Mouse (Mus musculus): ENCODE data around the gene Lypd3. TPM values are rescaled to one million over a fixed set of nuclear protein-coding genes. Genes with fewer than 3 reads are reported as not detected.

The Lypd3 gene
- polyA plus RNA-seq, 1 experiment from 2014 or later, result 0.99 TPM

- no peak overlapping the region for H3K9ac ChIP-seq (ENCODE audit: low read length)
- no peaks in the 10 kb centered on the region for H3K9me3 ChIP-seq (ENCODE audit: control insufficient read depth, low read length)
- 67% methylated on average over 13 of the region's 13 CpGs for WGBS
- ATAC-seq (ENCODE audit: insufficient read depth, low FRiP score, low TSS enrichment), result no peak
- no peaks in the 10 kb centered on the region for H3K4me1 ChIP-seq (ENCODE audit: control insufficient read depth, insufficient read depth, low read length)
- no peaks in the 10 kb centered on the region for H3K36me3 ChIP-seq (ENCODE audit: control insufficient read depth, insufficient read depth, low read length)
- H3K27me3 ChIP-seq (ENCODE audit: control insufficient read depth, insufficient read depth, low read length), result peaks cover 52% of the 10 kb centered on the region
- H3K27ac ChIP-seq (ENCODE audit: low read depth, low read length), result no peak overlapping the region
- H3K4me3 ChIP-seq (ENCODE audit: low read depth, low read length), result no peak overlapping the region
- no peak overlapping the region for H3K4me2 ChIP-seq (ENCODE audit: low read depth)
- DNase-seq (ENCODE audit: low spot score), result no peak
These were observed 4.1 kb downstream of the Lypd3 start for GRCm38 (mm10) chr7:24640450-24640849.

- ATAC-seq (ENCODE audit: insufficient read depth, low FRiP score, low TSS enrichment), result no peak
- Histone ChIP-seq H3K9me3 (ENCODE audit: control insufficient read depth, low read length) (no peaks in the 10 kb centered on the region), H3K36me3 (ENCODE audit: control insufficient read depth, insufficient read depth, low read length) (no peaks in the 10 kb centered on the region)
These were observed 6.1 kb downstream of the Lypd3 start for GRCm38 (mm10) chr7:24642491-24642890.

GRCm38 (mm10) chr7:24644492-24644891, 8.1 kb downstream of the Lypd3 start:
- H3K4me1 ChIP-seq (ENCODE audit: control insufficient read depth, insufficient read depth, low read length), result no peaks in the 10 kb centered on the region
- no peak overlapping the region for H3K9ac ChIP-seq (ENCODE audit: low read length)

More at GRCm38 (mm10) chr7:24642491-24642890, 6.1 kb downstream of the Lypd3 start:
- 11% methylated on average over 9 of the region's 9 CpGs for WGBS
- Histone ChIP-seq H3K4me2 (ENCODE audit: low read depth) (no peak overlapping the region), H3K27ac (ENCODE audit: low read depth, low read length) (no peak overlapping the region), H3K4me1 (ENCODE audit: control insufficient read depth, insufficient read depth, low read length) (no peaks in the 10 kb centered on the region), H3K4me3 (ENCODE audit: low read depth, low read length) (no peak overlapping the region), H3K9ac (ENCODE audit: low read length) (no peak overlapping the region), H3K27me3 (ENCODE audit: control insufficient read depth, insufficient read depth, low read length) (peaks cover 32% of the 10 kb centered on the region)
- DNase-seq (ENCODE audit: low spot score), result peak; percentile 65

GRCm38 (mm10) chr7:24644996-24645395, 8.6 kb downstream of the Lypd3 start:
- Histone ChIP-seq H3K27ac (ENCODE audit: low read depth, low read length) (no peak overlapping the region), H3K4me3 (ENCODE audit: low read depth, low read length) (no peak overlapping the region), H3K9ac (ENCODE audit: low read length) (no peak overlapping the region), H3K27me3 (ENCODE audit: control insufficient read depth, insufficient read depth, low read length) (peaks cover 7% of the 10 kb centered on the region), H3K9me3 (ENCODE audit: control insufficient read depth, low read length) (no peaks in the 10 kb centered on the region), H3K4me2 (ENCODE audit: low read depth) (no peak overlapping the region), H3K4me1 (ENCODE audit: control insufficient read depth, insufficient read depth, low read length) (no peaks in the 10 kb centered on the region), H3K36me3 (ENCODE audit: control insufficient read depth, insufficient read depth, low read length) (no peaks in the 10 kb centered on the region)
- no peak for ATAC-seq (ENCODE audit: insufficient read depth, low FRiP score, low TSS enrichment)
- DNase-seq (ENCODE audit: low spot score), result no peak
- WGBS, result 76% methylated on average over 7 of the region's 7 CpGs

More at GRCm38 (mm10) chr7:24644492-24644891, 8.1 kb downstream of the Lypd3 start:
- Histone ChIP-seq H3K4me3 (ENCODE audit: low read depth, low read length) (no peak overlapping the region), H3K27me3 (ENCODE audit: control insufficient read depth, insufficient read depth, low read length) (peaks cover 13% of the 10 kb centered on the region), H3K4me2 (ENCODE audit: low read depth) (no peak overlapping the region), H3K27ac (ENCODE audit: low read depth, low read length) (no peak overlapping the region), H3K36me3 (ENCODE audit: control insufficient read depth, insufficient read depth, low read length) (no peaks in the 10 kb centered on the region), H3K9me3 (ENCODE audit: control insufficient read depth, low read length) (no peaks in the 10 kb centered on the region)
- ATAC-seq (ENCODE audit: insufficient read depth, low FRiP score, low TSS enrichment), result no peak
- WGBS, result 89% methylated on average over 6 of the region's 6 CpGs
- DNase-seq (ENCODE audit: low spot score), result no peak

- Histone ChIP-seq H3K9ac (ENCODE audit: low read length) (no peak overlapping the region), H3K27ac (ENCODE audit: low read depth, low read length) (no peak overlapping the region), H3K9me3 (ENCODE audit: control insufficient read depth, low read length) (no peaks in the 10 kb centered on the region), H3K4me2 (ENCODE audit: low read depth) (no peak overlapping the region), H3K4me3 (ENCODE audit: low read depth, low read length) (no peak overlapping the region), H3K27me3 (ENCODE audit: control insufficient read depth, insufficient read depth, low read length) (no peaks in the 10 kb centered on the region), H3K4me1 (ENCODE audit: control insufficient read depth, insufficient read depth, low read length) (no peaks in the 10 kb centered on the region), H3K36me3 (ENCODE audit: control insufficient read depth, insufficient read depth, low read length) (no peaks in the 10 kb centered on the region)
- no peak for DNase-seq (ENCODE audit: low spot score)
- 77% methylated on average over 7 of the region's 7 CpGs for WGBS
- no peak for ATAC-seq (ENCODE audit: insufficient read depth, low FRiP score, low TSS enrichment)
These were observed 10.1 kb downstream of the Lypd3 start for GRCm38 (mm10) chr7:24646486-24646885.

GRCm38 (mm10) chr7:24653681-24654080, 17.3 kb downstream of the Lypd3 start:
- H3K4me2 ChIP-seq (ENCODE audit: low read depth), result no peak overlapping the region
- peak; percentile 64 for DNase-seq (ENCODE audit: low spot score)
- no peaks in the 10 kb centered on the region for H3K9me3 ChIP-seq (ENCODE audit: control insufficient read depth, low read length)
- 27% methylated on average over 7 of the region's 7 CpGs for WGBS
- ATAC-seq (ENCODE audit: insufficient read depth, low FRiP score, low TSS enrichment), result no peak
- no peaks in the 10 kb centered on the region for H3K36me3 ChIP-seq (ENCODE audit: control insufficient read depth, insufficient read depth, low read length)
- no peaks in the 10 kb centered on the region for H3K27me3 ChIP-seq (ENCODE audit: control insufficient read depth, insufficient read depth, low read length)
- no peak overlapping the region for H3K27ac ChIP-seq (ENCODE audit: low read depth, low read length)
- no peak overlapping the region for H3K9ac ChIP-seq (ENCODE audit: low read length)
- H3K4me3 ChIP-seq (ENCODE audit: low read depth, low read length), result no peak overlapping the region
- H3K4me1 ChIP-seq (ENCODE audit: control insufficient read depth, insufficient read depth, low read length), result no peaks in the 10 kb centered on the region

GRCm38 (mm10) chr7:24659737-24660357, 23.5 kb downstream of the Lypd3 start:
- Histone ChIP-seq H3K27me3 (ENCODE audit: control insufficient read depth, insufficient read depth, low read length) (no peaks in the 10 kb centered on the region), H3K36me3 (ENCODE audit: control insufficient read depth, insufficient read depth, low read length) (no peaks in the 10 kb centered on the region), H3K9me3 (ENCODE audit: control insufficient read depth, low read length) (no peaks in the 10 kb centered on the region; the same call in 1 of the 2 replicates), H3K9ac (ENCODE audit: low read length) (no peak overlapping the region), H3K4me2 (ENCODE audit: low read depth) (no peak overlapping the region), H3K27ac (ENCODE audit: low read depth, low read length) (no peak overlapping the region), H3K4me1 (ENCODE audit: control insufficient read depth, insufficient read depth, low read length) (no peaks in the 10 kb centered on the region), H3K4me3 (ENCODE audit: low read depth, low read length) (no peak overlapping the region)
- ATAC-seq (ENCODE audit: insufficient read depth, low FRiP score, low TSS enrichment) (no peak), DNase-seq (ENCODE audit: low spot score) (no peak)
- WGBS, result 55% methylated on average over 12 of the region's 12 CpGs

- Histone ChIP-seq H3K4me1 (ENCODE audit: control insufficient read depth, insufficient read depth, low read length) (no peaks in the 10 kb centered on the region), H3K4me2 (ENCODE audit: low read depth) (no peak overlapping the region), H3K36me3 (ENCODE audit: control insufficient read depth, insufficient read depth, low read length) (no peaks in the 10 kb centered on the region), H3K27me3 (ENCODE audit: control insufficient read depth, insufficient read depth, low read length) (no peaks in the 10 kb centered on the region), H3K9ac (ENCODE audit: low read length) (no peak overlapping the region), H3K4me3 (ENCODE audit: low read depth, low read length) (no peak overlapping the region), H3K27ac (ENCODE audit: low read depth, low read length) (no peak overlapping the region), H3K9me3 (ENCODE audit: control insufficient read depth, low read length) (no peaks in the 10 kb centered on the region; the same call in 1 of the 2 replicates)
- 76% methylated on average over 17 of the region's 17 CpGs for WGBS
- DNase-seq (ENCODE audit: low spot score) (no peak), ATAC-seq (ENCODE audit: insufficient read depth, low FRiP score, low TSS enrichment) (no peak)
These were observed 25.0 kb downstream of the Lypd3 start for GRCm38 (mm10) chr7:24661118-24661904.

- Histone ChIP-seq H3K9me3 (ENCODE audit: control insufficient read depth, low read length) (no peaks in the 10 kb centered on the region; the same call in 1 of the 2 replicates), H3K9ac (ENCODE audit: low read length) (no peak overlapping the region), H3K27ac (ENCODE audit: low read depth, low read length) (no peak overlapping the region), H3K36me3 (ENCODE audit: control insufficient read depth, insufficient read depth, low read length) (no peaks in the 10 kb centered on the region), H3K27me3 (ENCODE audit: control insufficient read depth, insufficient read depth, low read length) (no peaks in the 10 kb centered on the region), H3K4me2 (ENCODE audit: low read depth) (no peak overlapping the region), H3K4me3 (ENCODE audit: low read depth, low read length) (no peak overlapping the region), H3K4me1 (ENCODE audit: control insufficient read depth, insufficient read depth, low read length) (no peaks in the 10 kb centered on the region)
- ATAC-seq (ENCODE audit: insufficient read depth, low FRiP score, low TSS enrichment) (no peak), DNase-seq (ENCODE audit: low spot score) (peak; percentile 81)
- WGBS, result 16% methylated on average over 8 of the region's 8 CpGs
These were observed 26.2 kb downstream of the Lypd3 start for GRCm38 (mm10) chr7:24662575-24662974.

Data from neural tube, embryonic 11.5 days (tissue).